Mouse (Mus musculus) cerebellum, adult 2 months (tissue): ENCODE measurements around the gene Dffa. TPM values are rescaled to one million over a fixed set of nuclear protein-coding genes. Genes with fewer than 3 reads are reported as not detected.
A peak's percentile ranks its signal among the peaks of the same experiment; 100 is the strongest.

Source experiments
- DNase-seq, 2 experiments: peaks; one replicate each; pipeline ENCODE4 v3.0.0; 2021
- H3K27ac ChIP-seq: fragments of 200-500 bp; 2 replicates; pipeline ENCODE4 v1.5.1; 2012; ENCODE audit warnings: low read length, control low read depth, inconsistent platforms; ENCODE audit not compliant: insufficient read depth
- H3K27me3 ChIP-seq: fragments of 200-500 bp; 2 replicates; pipeline ENCODE4 v1.6.1; 2012; ENCODE audit warnings: inconsistent platforms, mild to moderate bottlenecking, low read length, moderate library complexity; ENCODE audit not compliant: control insufficient read depth, insufficient read depth
- H3K4me1 ChIP-seq: fragments of 200-500 bp; 2 replicates; pipeline ENCODE4 v1.6.1; 2011; ENCODE audit warnings: low read length; ENCODE audit not compliant: control insufficient read depth, insufficient read depth
- H3K4me3 ChIP-seq: fragments of 200-500 bp; replicated peaks from 2 replicates; pipeline ENCODE3; 2011; ENCODE audit warnings: mild to moderate bottlenecking, low read depth, low read length, control low read depth; ENCODE audit not compliant: insufficient read depth
- CTCF ChIP-seq: fragments of 200-500 bp; IDR thresholded peaks from 2 replicates; pipeline ENCODE4 v1.5.1; 2011; ENCODE audit warnings: low read depth, mild to moderate bottlenecking, control low read depth, low read length, moderate library complexity, borderline replicate concordance; ENCODE audit not compliant: insufficient read depth
- POLR2A ChIP-seq: fragments of 200-500 bp; IDR thresholded peaks from 2 replicates; pipeline ENCODE4 v1.6.1; 2011; ENCODE audit warnings: low read length, control low read depth, borderline replicate concordance; ENCODE audit not compliant: insufficient read depth
- WGBS: fragments of 180-500 bp; shearing (Covaris S2); methylation state at CpG from one replicate; pipeline ENCODE4 v1.1.7; 2018; 5-methylcytosine and 5-hydroxymethylcytosine counted together
- polyA plus RNA-seq: library from polyadenylated mRNA; depleted of rRNA; stranded (reverse); fragments of >200 nt; gene quantifications from 2 replicates; pipeline ENCODE4 v1.2.3, GENCODE M21; 2012

The Dffa gene
- polyA plus RNA-seq, 1 experiment, result 72.7 TPM

DNA sequence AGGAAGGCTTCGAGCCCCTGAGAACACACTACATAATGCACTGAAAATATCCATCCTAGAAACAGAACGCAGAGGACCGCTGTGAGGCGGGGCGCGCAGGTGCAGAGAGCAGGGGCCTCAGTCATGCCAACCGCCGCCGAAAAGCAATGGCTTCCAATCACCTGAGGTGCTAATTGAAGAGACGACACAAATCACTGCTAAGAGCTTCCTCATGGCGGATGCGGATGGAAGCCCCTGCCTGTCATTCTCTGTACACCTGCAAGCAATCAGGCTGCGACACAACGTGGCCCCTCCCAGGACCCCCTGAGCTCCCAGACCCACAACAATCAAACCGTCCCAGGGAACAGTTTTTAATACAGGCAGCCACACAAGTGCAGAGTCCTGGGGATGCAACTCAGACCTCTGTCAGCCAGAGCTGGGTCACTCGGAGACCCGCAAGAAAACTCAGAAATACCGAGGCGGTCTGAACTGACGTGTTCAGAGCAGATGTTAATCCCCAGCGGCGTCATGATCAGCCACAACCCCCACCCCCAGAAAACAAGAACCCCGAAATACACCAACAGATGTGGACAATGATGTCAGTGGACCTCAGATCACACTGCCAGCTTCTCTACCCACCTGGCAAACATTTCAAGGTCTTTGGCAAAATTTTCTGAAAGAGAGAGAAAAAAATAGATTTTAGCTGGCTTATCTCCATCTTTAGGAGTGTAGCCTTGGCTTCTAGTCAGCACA, 27.2 kb downstream of the Dffa start:
- DNase-seq, result no peak
- TF ChIP-seq CTCF, result no peak
- no peak for TF ChIP-seq POLR2A
- H3K27ac ChIP-seq, result no peak overlapping the region
- H3K4me1 ChIP-seq, result no peaks in the 10 kb centered on the region
- 82% methylated on average over 23 of the region's 23 CpGs for WGBS
- no peak overlapping the region for H3K4me3 ChIP-seq
- no peaks in the 10 kb centered on the region for H3K27me3 ChIP-seq

DNA sequence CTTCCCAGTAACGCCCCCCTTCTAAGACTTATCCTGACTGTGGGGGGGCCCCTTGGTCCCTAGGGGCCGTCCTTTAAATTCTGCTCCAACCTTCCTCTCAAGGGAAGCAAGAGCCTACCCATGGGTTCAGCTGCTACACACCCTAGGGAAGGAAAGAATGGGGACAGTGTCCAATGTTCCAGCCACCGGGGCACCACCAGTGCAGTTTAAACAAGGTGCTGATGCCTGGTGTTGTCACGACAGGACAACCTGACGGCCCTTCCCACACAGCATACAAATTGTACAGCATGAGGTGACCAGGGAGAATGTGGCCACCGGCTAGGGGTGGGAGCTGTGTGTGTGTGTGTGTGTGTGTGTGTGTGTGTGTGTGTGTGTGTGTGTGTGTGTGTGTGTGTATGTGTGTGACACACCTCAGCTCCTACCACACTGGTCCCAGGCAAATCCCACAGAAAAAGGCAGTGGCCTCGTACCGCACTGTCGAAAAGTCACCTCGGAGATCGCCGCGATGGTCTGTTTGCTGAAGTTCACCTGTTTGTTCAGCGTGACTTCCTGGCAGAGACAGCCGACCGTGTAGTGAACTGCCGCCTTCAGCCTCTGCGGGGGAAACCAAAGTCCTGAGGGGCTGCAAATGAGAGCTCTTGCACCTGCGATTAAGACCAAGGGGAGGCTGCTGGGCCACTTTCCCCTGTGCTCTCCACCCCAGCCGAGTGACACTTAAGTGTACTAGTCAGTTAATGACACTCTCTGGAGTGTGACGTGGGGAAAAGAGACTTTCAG, 28.0 kb downstream of the Dffa start:
- no peak overlapping the region for H3K27ac ChIP-seq
- no peaks in the 10 kb centered on the region for H3K4me1 ChIP-seq
- H3K27me3 ChIP-seq, result no peaks in the 10 kb centered on the region
- no peak for DNase-seq
- TF ChIP-seq CTCF, result no peak
- TF ChIP-seq POLR2A, result no peak
- WGBS, result 87% methylated on average over 21 of the region's 21 CpGs
- H3K4me3 ChIP-seq, result no peak overlapping the region

DNA sequence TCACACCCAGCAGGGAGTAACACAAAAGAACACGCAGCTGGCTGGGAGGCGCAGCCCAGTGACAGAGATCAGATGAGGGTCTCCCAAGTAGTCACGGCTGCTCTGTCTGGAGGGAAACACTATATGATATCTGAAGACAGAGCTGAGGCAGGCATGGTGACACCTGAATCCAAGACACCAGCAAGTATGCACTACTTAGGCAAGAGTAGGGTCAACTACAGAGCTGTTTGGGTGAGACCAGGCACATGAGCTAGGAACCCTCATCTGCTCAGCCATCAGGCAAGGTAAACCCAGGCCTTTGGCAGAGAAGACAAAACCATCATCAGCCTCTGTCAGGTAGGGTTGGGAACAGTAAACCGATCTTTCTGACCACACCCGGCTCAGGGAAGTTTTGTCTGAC, 29.4 kb downstream of the Dffa start:
- no peak for TF ChIP-seq POLR2A
- TF ChIP-seq CTCF, result no peak

DNA sequence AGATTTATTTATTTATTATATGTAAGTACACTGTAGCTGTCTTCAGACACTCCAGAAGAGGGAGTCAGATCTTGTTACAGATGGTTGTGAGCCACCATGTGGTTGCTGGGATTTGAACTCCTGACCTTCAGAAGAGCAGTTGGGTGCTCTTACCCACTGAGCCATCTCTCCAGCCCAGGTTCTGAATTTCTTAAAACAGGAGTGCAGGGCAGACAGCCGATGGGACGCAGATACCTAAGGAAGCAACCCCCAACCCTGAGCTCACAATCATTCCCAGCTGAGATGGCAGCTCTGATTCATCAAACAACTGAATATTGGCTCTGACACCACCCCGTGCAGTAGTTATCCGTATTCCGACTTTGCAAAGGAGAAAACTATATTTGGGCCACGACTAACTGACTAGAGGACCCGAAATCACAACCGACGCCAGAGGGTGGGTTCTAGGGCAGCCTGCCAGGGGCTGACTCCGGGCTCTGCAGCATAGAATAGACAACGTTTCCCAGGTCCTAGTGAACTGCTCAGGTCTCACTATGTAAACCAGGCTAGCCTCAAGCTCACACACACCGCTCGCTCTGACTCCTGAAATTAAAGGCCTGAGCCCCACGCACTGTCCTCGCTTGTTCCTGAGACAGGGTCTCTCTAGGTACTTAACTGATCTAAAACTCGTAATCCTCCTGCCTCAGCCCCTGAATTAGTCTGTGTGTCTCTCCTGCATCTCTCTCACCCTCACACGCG, 32.3 kb downstream of the Dffa start:
- TF ChIP-seq CTCF, result no peak
- TF ChIP-seq POLR2A, result no peak
- no peak overlapping the region for H3K27ac ChIP-seq
- H3K4me3 ChIP-seq, result no peak overlapping the region
- WGBS, result 38% methylated on average over 18 of the region's 18 CpGs
- H3K4me1 ChIP-seq, result no peaks in the 10 kb centered on the region
- peak in 1 of 2 experiments; percentile 14 for DNase-seq
- no peaks in the 10 kb centered on the region for H3K27me3 ChIP-seq

More for the DNA sequence above, 29.4 kb downstream of the Dffa start:
- Histone ChIP-seq H3K4me1 (no peaks in the 10 kb centered on the region), H3K27ac (no peak overlapping the region), H3K27me3 (no peaks in the 10 kb centered on the region), H3K4me3 (no peak overlapping the region)
- DNase-seq, result no peak
- WGBS, result 77% methylated on average over 5 of the region's 5 CpGs

DNA sequence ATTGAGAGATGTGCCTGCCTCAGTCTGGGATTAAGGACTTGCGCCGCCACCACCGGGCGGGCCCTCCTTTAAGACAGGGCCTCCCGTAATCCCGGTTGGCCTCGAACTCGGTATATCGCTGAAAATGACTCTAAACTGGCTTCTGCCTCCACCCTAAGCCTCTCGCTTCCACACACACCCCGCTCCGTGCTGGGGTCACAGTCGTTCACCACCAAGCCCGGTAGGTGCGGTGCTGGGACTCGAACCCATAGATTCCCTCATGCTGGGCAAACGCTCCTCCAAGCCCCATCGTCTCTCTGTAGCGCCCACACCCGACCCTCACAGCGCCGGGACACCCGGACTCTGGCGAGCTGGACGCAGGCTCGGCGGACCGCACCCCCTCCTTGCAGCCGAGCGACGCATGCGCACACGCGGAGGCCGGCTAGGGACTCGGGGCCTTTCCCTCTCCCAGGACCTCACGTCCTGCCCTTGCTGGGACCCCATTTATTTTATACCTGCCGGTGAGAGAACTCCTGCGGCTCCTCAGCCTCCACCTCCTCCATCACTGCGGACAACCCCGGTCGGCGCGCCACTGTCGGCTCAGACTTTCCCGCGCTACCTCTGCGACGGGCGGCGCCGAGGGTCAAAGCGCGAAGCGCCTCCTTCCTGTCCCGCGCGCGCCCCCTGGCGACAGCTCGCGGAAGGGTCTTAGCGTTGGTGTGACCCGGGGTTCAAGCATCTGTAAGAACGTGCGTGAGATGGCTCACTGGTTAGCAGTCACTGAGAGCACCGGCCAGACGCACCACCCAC, 33.2 kb downstream of the Dffa start, which contains the start of gene Cenps:
TSS of gene Cenps (minus strand) at position 648 of the 789 bp plus-strand sequence.
- Histone ChIP-seq H3K27me3 (no peaks in the 10 kb centered on the region), H3K4me3 (peak within 1 kb of the TSS; percentile 80), H3K4me1 (no peaks in the 10 kb centered on the region), H3K27ac (no peak within 1 kb of the TSS)
- TF ChIP-seq POLR2A, result no peak
- TF ChIP-seq CTCF, result peak; percentile 86
- WGBS, result 1% methylated on average over 68 of the region's 68 CpGs
- DNase-seq, result peak; percentile 90 to 93

DNA sequence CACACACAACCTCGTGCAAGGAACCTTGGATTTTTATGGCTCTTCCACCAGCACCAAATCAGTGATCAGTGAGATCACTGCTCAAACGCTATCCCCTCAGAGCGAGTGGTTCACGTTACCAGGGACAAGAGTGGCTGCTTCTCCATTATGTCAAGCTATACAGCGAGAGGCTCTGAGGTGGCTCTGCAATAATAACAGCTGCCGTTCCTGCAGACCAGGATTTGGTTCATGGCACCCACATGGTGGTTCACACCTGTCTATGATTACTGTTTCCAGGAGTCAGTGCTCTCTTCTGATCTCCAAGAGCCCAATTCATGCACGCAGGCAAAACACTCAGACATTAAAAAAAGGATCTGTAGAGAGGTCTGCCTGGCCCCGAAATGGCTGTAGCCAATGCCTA, 34.6 kb downstream of the Dffa start:
- DNase-seq, result no peak
- no peak overlapping the region for H3K4me3 ChIP-seq
- no peak for TF ChIP-seq CTCF
- TF ChIP-seq POLR2A, result no peak
- H3K27ac ChIP-seq, result no peak overlapping the region
- H3K27me3 ChIP-seq, result no peaks in the 10 kb centered on the region
- no peaks in the 10 kb centered on the region for H3K4me1 ChIP-seq
- WGBS, result 86% methylated on average over 8 of the region's 8 CpGs

DNA sequence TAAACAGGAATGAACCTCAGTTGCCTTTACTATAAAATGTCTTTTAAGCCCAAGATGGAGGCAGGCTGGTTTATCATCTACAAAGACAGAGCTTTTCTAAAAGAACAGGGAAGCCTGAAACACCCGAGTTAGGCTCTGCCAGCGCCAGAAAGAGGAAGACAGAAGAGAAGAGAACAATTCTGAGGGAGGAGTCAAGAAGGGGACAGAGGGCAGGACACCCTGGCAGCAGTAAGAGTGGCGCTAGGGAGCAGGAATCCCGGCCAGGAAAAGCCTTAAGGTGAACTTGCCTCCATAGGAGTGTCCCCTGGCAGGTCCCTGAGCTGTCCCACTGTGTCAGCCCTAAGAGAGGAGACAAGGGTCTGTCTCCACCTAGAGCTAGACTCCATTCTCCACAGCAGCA, 39.6 kb downstream of the Dffa start:
- TF ChIP-seq CTCF, result no peak
- no peak for TF ChIP-seq POLR2A
- Histone ChIP-seq H3K27ac (no peak overlapping the region), H3K4me3 (no peak overlapping the region), H3K4me1 (no peaks in the 10 kb centered on the region), H3K27me3 (no peaks in the 10 kb centered on the region)
- no peak for DNase-seq
- 22% methylated on average over 4 of the region's 4 CpGs for WGBS
